Mouse (Mus musculus) frontal cortex, adult 2 months (tissue): ENCODE measurements at regions not wholly inside any gene's neighbourhood (a gene's known extent, or its start where the extent isn't known, plus 50 kb on each side); places are given as distances from the start of the nearest gene placed in this dataset.

Experiments used
- DNase-seq, 2 experiments: peaks; one replicate each; pipeline ENCODE4 v3.0.0; 2022; ENCODE audit warnings: low spot score in 1 of 2; ENCODE audit errors: extremely low spot score in 1 of 2

GRCm38 (mm10) chr2:116201248-116202223, 135.9 kb upstream of the Meis2 start:
- DNase-seq = no peak

GRCm38 (mm10) chr2:116200795-116201194, 135.2 kb upstream of the Meis2 start:
- no peak for DNase-seq

GRCm38 (mm10) chr2:116181861-116182260, 116.2 kb upstream of the Meis2 start:
- DNase-seq = peak; percentile 33 to 67

GRCm38 (mm10) chr2:116177155-116177554, 111.5 kb upstream of the Meis2 start:
- DNase-seq = no peak

GRCm38 (mm10) chr2:116165871-116166770, 100.5 kb upstream of the Meis2 start:
- DNase-seq = no peak
